Mouse (Mus musculus) heart, postnatal 10 days (tissue): ENCODE measurements around the gene Rnf25. TPM values are rescaled to one million over a fixed set of nuclear protein-coding genes. Genes with fewer than 3 reads are reported as not detected.

ENCODE experiments used
- DNase-seq, 2 experiments: peaks; one replicate each; pipeline ENCODE4 v3.0.0; 2021
- intact Hi-C: fragments of 180-260 bp; cut with DNase I; formaldehyde crosslinking; loops from one replicate; pipeline ENCODE4 v1.15.1; 2025
- total RNA-seq, 2 experiments: library from RNA; stranded (reverse); gene quantifications; 2 replicates each; pipeline ENCODE4 v1.2.3; 2021

Rnf25 gene
- 10 to 100 TPM; 21.6 to 27.7 TPM for total RNA-seq

DNA sequence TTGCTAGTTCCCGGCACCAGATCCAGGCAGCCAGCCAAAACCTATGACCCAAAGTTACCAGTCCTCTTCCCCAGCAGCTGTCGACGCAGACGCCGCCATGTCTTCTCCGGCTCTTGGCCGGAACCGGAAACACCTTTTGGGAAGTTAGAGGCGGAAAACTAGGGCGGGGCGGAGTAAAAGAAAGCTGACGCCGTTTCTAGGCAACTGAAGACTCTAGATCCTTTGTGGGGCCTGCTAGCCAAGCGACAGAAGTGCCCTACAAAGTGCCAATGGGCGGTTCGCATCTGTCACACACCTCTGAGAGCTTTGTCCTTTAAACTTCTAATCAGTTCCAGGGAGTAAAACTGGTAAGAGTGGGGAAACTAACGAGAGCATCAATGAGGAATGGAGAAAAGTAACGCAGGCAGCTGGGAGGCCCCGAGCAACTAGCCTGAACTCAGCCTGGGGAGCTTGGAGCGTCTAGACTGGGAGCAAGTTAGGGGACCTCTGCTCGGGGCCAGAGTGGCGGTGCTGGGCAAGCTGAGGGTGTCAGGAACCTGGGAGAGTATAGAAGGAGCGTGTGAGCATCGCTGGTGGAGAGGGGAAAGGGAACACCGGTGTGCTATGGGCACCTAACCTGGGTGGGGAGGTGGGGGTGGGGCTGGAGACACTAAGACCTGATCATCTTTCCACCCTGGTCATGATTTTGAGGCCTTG, at the start of gene Rnf25, which contains the start of gene Stk36:
Gene Rnf25 (minus strand): TSS at position 131 of the 696 bp plus-strand sequence.
Gene Stk36 (plus strand): TSS at position 179 of the 696 bp plus-strand sequence.
- intact Hi-C loops: no loop called here
- DNase-seq: peak; percentile 90 to 91

GRCm38 (mm10) chr1:74643926-74644325, 42.7 kb upstream of the Rnf25 start:
- DNase-seq: peak; percentile 18 to 27
- intact Hi-C loops: loop anchor here (1.0 kb wide), 1 partner anchor 116 kb away; no protein-coding TSS in a partner anchor

DNA sequence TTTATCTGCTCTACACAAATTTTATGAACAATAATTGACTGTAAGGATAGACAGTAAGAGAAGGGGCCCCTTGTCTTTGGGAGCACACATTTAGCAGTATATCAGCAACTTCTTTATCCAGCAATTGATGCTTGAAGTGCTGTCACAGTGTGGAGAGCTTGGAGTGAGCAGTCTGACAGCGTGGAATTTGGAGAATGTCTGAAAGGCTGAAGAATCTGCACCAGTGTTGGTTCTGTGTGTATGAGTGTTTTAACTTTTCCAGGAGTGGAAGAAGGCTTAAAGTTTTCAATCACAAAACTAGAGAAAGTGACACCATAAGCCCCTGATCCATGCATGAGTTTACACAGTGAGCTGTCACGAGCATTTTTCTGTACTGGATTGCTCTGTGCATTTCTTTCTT, 42.3 kb upstream of the Rnf25 start:
- no peak for DNase-seq
- intact Hi-C loops: no loop called here

DNA sequence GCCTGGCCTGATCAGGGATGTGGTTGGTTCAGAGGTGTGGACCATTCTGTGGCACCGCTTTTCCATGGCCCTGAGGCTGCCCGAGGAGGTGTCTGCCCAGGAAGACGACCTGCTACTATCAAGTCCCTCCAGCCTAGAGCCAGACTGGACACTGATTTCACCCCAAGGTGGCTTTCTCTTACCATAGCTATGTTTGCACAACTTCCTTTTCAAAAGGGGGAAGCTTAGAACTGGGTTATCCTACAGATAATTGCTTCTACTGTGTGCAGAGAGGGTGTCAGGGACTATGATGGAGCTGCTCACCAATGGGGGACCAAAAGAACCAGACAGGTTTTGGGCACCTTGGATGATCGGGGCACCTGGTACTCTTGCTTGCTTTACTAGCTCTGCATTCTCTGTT, 31.5 kb upstream of the Rnf25 start:
- intact Hi-C loops: no loop called here
- no peak for DNase-seq

DNA sequence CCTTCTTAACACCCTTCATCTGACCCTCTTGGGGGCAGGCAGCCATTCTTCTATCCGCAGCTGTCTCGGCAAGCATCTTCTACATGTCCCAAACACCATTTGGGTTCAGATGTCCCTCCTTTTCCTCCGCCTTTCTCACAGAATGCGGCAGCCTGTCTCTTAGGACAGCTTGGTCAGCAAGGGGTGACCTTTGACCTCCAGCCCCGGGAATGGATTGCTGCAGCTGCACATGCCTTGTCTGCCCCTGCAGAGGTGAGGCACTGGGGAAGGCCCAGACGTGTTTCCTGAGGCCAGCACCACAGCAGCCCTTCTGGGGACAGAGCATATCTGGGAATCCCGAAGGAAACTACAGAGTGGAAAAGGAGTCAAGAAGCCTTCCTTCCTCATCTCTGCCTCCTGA, 26.8 kb upstream of the Rnf25 start:
- no peak for DNase-seq
- intact Hi-C loops: no loop called here

DNA sequence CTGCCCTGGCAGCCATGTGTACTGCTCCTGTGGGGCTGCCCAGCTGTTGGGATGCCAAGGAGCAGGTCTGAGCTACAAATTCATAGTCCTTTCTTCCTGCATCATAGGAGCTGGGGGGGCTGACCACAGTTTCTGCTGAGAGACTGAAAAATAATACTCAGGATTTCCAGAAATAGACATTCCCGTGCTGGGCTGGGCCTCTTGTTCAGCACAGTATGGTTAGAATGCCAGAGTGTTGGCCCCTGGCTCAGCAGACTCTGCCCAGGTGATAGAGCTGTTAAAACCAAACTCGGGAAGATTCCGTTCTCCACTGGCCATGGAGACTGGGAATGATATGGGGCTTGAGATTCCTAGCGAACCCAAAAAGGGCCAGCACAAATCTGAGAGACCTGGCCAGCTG, 24.9 kb upstream of the Rnf25 start:
- intact Hi-C loops: no loop called here
- DNase-seq: no peak

DNA sequence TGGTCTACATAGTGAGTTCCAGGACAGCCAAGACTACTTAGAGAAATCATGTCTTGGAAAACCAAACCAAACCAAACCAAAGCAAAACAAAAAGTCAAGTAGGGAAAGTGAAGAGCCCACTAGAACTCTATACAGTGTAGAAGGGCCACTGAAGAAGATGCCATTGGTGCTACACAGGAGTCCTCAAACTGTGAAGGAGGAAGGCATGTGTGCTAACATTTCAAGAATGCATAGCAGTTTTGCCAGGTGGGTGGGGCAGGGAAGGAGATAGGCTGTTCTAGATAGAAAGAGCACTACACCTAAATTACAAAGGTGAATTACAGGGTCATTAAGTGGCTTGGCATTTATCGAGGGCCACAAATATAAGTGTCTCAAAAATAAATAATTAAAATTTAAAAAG, 23.0 kb upstream of the Rnf25 start:
- intact Hi-C loops: no loop called here

GRCm38 (mm10) chr1:74600501-74601266, 513 bp downstream of the Rnf25 start:
- DNase-seq: no peak
- intact Hi-C loops: no loop called here

More for the DNA sequence above, 23.0 kb upstream of the Rnf25 start:
- no peak for DNase-seq

DNA sequence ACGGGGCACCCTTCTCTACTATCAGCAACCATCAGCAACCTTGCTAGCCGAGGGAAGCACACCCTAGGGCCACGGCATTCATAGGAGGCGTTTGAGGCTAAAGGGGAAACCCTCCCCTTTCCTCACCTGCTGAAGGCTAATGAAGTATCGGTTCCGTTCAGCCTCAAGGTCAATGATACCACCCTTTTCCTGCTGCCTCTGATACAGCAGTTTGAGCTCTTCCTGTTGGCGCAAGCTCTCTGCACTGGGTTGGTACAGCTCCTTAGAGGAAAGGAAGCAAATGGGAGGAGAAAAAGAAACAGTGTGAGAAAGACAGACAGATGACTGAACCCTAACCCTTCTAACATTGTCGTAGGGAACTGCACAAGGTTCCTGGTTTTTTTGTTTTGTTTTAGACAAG, 6.8 kb downstream of the Rnf25 start:
- no peak for DNase-seq
- intact Hi-C loops: no loop called here

GRCm38 (mm10) chr1:74587773-74588445, 13.3 kb downstream of the Rnf25 start, which contains the start of the genes Zfp142 and Bcs1l:
Zfp142 (minus strand) TSS chr1:74588246.
Bcs1l (plus strand) TSS chr1:74588289.
- intact Hi-C loops: loop anchor here (5.0 kb wide), 1 partner anchor 81 kb away; the partner anchor contains the start of gene Cnot9

GRCm38 (mm10) chr1:74587233-74587772, 13.9 kb downstream of the Rnf25 start:
- intact Hi-C loops: loop anchor here (5.0 kb wide), 1 partner anchor 80 kb away; the partner anchor contains the start of gene Cnot9
- no peak for DNase-seq

More at GRCm38 (mm10) chr1:74587773-74588445, 13.3 kb downstream of the Rnf25 start, which contains the start of the genes Zfp142 and Bcs1l:
- peak; percentile 99 to 100 for DNase-seq

GRCm38 (mm10) chr1:74584616-74585398, 16.4 kb downstream of the Rnf25 start:
- peak; percentile 49 to 58 for DNase-seq
- intact Hi-C loops: loop anchor here (5.0 kb wide), 1 partner anchor 78 kb away; the partner anchor contains the start of gene Cnot9

GRCm38 (mm10) chr1:74582621-74583020, 18.6 kb downstream of the Rnf25 start:
- no peak for DNase-seq
- intact Hi-C loops: no loop called here

DNA sequence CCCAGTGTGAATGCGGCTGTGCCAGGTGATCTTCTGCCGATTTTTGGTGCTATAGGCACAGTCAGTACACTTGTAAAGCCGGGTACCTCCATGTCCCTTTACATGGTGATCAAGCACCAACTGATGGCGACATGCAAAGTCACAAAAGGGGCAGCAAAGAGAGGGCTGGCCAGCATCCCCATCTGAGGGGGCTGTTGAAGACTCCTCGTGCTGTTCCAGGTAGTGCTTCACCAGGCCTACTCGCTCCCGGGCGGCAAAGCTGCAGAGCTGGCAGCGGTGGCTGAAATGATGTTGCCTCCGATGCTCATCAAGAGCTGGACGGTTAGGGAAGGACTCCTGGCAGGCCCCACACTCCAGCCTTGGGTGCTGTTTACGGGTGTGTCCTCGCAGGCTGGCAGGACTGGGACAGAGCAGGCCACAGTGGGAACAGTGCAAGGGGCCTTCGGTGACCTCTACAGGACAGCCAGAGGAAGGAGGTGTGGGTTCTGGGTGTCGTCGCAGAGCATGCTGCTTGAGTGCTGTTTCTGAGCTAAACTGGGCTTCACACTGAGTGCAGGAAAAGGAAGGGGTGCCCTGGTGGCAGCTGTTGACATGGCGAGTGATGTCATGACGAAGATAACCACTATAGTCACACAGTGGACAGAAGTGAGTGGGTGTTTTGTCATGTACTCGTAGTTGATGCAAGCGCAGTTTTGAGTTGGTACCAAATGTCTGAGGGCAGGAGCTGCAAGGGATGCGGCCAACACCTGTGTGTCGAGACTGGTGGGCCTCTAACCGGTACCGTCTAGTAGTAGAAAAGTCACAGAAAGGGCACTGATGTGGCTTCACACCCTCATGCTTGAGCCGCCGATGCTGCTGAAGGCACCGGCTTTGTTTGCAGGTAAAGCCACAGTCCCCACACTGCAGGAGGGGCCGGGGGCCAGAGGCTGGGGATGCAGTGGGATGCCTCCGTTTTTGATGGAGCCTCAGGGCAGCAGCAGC, 31.2 kb downstream of the Rnf25 start:
- intact Hi-C loops: loop anchor here (5.0 kb wide), 1 partner anchor 108 kb away; no protein-coding TSS in a partner anchor
- DNase-seq: no peak

GRCm38 (mm10) chr1:74565834-74566233, 35.4 kb downstream of the Rnf25 start:
- intact Hi-C loops: no loop called here
- no peak for DNase-seq

GRCm38 (mm10) chr1:74559061-74559460, 42.1 kb downstream of the Rnf25 start:
- intact Hi-C loops: no loop called here
- no peak for DNase-seq

- intact Hi-C loops: no loop called here
- DNase-seq: no peak
Measured at GRCm38 (mm10) chr1:74544184-74544583, 57.0 kb downstream of the Rnf25 start, which contains the start of gene Usp37. Usp37 (minus strand) TSS chr1:74544284.
